Mouse (Mus musculus) cerebral cortex, adult 2 months (tissue): ENCODE measurements around the gene Melk.

ENCODE experiments used
- WGBS: fragments of 180-500 bp; shearing (Covaris S2); methylation state at CpG from one replicate; pipeline ENCODE4 v1.1.7; 2018; 5-methylcytosine and 5-hydroxymethylcytosine counted together

Melk gene

GRCm38 (mm10) chr4:44300781-44301750, at the start of gene Melk:
Gene Melk (plus strand): TSS chr4:44300876.
- WGBS = 3% methylated on average over 41 of the region's 41 CpGs

DNA sequence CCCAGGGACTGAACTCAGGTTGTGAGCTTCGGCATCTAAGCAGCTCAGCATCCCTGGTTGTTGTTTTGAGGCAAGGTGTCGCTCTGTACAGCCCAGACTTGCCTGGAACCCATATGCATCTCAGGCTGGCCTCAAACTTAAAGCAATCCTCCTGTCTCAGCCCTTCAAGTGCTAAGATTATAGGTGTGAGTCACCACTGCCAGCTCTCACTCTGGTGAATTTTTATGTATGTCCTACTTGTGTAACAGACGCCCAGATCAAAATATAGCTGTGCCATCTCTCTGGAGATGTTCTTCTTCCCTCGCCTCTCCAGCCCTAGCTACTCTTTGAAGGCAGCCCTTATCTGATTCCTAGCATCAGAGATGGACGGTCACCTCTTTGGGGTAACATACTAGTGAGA, 49.2 kb upstream of the Melk start:
- 64% methylated on average over 5 of the region's 5 CpGs for WGBS

GRCm38 (mm10) chr4:44251966-44252916, 48.4 kb upstream of the Melk start:
- 13% methylated on average over 13 of the region's 13 CpGs for WGBS

GRCm38 (mm10) chr4:44253191-44253590, 47.5 kb upstream of the Melk start:
- WGBS = 18% methylated on average over 6 of the region's 6 CpGs

DNA sequence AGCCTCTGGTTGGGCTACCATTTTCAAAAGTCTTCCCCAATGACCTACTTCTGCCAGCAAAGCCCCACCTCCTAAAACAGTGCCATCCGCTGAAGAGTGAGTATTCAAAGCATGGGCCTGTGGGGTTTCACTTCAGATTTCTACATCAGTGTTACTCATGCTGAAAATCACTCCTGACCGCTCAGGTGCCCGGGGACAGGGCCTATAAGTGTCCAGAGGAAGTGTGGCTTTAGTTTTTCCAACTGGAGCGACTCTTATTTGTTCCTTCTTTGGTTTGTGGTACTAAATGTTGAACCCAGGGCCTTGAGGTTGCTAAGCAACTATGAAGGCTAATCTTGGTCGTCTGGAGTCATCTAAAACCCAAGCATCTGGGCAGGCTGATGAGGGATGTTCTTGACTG, 46.1 kb upstream of the Melk start:
- WGBS = 75% methylated on average over 5 of the region's 5 CpGs

DNA sequence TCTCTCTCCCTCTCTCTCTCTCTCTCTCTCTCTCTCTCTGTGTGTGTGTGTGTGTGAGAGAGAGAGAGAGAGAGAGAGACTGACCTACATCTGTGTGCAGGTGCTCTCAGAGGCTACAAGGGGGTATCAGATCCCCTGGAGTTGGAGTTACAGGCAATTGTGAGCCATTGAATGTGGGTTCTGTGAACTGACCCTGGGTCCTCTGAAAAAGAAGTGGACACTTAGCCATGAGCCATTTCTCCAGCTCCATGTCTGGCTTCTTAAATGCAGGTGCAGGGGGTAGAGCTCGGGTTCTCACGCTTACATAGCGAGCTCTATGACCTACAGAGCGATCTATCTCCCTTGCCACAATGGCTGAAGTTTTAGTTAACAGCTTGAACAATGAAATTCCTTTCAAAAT, 41.5 kb upstream of the Melk start:
- 93% methylated on average over 4 of the region's 4 CpGs for WGBS

DNA sequence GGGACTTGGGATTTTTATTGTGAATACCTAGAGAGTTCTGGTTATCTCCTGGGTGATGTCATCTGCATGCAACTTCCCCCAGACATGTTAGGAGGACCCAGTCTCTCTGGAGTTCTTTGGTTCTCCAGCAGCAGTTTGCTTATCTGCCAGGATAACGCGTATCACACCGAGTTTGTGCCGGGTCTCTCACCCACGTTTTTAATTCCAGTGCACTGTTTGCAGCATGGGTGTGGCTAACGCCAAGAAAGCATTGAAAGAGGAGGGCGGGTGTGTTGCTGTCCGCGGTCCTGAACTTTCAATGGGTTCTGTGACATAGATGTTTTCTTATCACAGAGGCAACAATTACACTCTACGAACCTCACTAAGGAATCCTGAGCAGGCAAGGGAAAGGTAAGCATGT, 40.4 kb upstream of the Melk start:
- 34% methylated on average over 10 of the region's 10 CpGs for WGBS

DNA sequence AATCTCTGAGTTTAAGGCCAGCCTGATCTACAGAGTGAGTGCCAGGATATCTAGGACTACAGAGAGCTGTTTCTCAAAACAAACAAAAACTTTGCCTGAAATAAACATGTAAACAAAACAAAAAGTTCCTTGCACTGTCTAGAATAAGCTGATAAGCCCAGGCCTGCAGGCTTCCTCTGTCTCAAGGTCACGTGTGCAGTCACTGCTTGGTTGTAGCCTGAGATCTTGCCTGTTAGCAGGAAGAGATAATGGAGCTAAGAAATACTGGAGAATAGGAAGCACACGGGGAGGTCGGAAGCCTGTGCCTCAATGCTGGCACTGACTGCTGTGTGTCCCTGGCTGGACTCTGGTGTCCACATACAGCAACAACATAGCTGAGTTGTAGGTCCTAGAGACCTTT, 35.2 kb upstream of the Melk start:
- WGBS = 86% methylated on average over 3 of the region's 3 CpGs

GRCm38 (mm10) chr4:44267437-44267836, 33.2 kb upstream of the Melk start:
- 70% methylated on average over 6 of the region's 6 CpGs for WGBS

DNA sequence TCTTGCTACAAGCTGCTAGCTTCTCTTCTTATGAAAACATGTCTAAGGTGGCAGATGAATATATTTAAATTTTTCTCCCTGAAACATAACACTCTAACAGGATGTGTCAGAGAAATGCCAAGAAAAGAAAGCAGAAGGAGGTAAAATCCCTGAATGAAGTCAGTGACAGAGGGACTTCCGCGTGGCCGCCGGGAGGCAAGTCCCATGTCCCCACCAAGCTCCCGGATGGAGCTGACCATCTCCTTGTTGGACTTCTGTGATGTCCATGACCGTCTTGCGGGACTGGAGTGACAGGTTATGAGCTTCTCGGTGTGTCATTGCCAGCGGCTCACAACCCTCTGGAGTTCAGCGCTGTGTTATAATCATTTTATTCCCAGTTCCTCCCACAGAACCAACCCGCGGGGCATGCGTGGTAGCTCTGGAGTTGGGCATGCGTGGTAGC, 31.3 kb upstream of the Melk start:
- whole genome bisulfite sequencing = 59% methylated on average over 14 of the region's 14 CpGs

DNA sequence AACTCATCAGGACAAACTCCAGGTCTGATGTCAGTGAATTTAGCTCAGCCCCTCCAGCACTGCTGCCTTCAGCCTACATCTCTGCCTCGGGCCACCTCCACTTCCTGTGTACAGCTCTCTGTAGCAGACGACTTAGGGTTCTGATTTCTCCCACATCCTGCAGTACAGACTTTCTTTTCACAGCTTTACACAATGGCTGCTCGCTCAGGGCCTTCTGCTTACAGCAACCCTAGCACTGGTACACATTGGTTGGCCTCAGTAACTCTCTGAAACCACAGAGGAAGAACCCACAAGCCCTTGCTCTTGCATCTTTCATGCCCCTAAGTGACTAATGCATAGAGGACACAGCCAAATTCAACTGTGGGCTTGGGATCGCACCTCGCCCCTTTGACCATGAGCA, 29.5 kb upstream of the Melk start:
- WGBS = 55% methylated on average over 5 of the region's 5 CpGs

DNA sequence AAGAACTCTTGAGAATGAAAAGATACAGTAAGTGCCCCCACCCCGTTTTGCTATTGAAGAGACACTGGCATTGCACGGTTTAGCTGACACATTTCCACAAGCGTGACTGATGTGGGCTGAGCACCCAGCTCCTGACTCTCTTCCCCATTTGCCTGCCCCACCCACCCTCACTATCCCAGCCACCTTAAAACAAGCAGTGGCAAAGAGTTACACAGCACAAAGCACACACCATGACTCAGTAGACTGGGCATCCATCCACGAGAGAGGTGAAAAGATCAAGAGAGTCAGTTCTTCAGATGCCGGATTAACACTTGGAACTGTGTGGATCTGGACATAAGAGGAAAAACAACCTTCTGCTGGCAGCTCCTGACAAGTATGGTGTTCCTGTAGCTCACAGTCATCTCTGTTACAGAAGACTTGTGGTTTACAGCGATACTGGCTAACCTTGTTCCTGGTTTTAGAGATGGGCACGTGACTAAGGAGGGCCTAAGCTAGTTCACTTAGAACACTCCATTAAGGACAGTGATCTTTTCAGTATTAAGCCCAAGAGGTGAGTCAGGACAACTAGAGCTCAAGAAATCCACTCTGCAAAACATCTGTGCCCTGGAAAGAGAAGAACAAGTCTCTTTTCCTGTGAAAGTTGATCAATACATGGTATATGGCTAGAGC, 18.9 kb upstream of the Melk start:
- 67% methylated on average over 7 of the region's 7 CpGs for WGBS

GRCm38 (mm10) chr4:44292534-44292933, 8.1 kb upstream of the Melk start:
- WGBS = 9% methylated on average over 7 of the region's 7 CpGs

DNA sequence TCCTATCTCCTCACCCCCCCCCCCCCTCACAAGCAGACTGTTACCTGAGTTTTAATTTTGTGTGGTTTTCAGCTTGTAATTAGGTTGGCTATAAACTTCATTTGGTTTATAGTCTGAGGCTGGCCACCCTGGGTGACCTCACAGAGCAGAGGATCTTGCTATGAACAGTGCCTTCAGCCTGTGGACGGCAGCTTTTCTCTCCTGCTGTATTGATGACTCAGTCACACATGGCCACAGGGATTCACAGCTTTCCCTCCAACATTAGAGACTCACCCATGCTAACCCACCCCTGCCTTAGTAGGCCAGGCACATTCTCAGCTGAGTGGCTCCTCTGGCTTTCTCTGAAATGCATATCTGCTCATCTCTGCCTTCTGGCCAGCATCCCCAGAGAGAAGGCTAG, 4.8 kb upstream of the Melk start:
- 48% methylated on average over 1 of the region's 1 CpGs for WGBS

DNA sequence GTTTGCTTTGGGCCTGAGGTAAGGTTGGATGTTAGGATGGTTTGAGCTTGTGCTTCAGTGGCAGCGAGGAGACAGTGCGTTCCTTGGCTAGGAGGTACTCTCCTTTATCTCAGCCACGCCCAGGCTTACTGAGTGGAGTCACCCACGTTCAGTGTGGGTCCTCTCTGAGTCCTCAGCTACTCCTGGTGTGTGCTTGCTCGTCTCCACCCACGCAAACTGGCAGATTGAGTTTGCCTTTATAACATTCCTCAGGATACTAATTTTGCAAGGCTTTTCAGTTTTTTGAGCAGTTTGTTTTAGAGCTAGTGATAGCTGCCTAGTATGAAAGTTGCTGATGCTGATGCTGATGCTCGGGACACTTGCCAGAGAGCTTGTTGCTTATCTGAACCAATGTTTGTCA, 5.9 kb downstream of the Melk start:
- WGBS = 63% methylated on average over 7 of the region's 7 CpGs

- whole genome bisulfite sequencing = 68% methylated on average over 4 of the region's 4 CpGs
Measured at GRCm38 (mm10) chr4:44310429-44310828, 9.8 kb downstream of the Melk start.

GRCm38 (mm10) chr4:44310911-44311310, 10.2 kb downstream of the Melk start:
- 59% methylated on average over 4 of the region's 4 CpGs for WGBS

- 89% methylated on average over 12 of the region's 12 CpGs for WGBS
Measured at GRCm38 (mm10) chr4:44316270-44316809, 15.7 kb downstream of the Melk start.

DNA sequence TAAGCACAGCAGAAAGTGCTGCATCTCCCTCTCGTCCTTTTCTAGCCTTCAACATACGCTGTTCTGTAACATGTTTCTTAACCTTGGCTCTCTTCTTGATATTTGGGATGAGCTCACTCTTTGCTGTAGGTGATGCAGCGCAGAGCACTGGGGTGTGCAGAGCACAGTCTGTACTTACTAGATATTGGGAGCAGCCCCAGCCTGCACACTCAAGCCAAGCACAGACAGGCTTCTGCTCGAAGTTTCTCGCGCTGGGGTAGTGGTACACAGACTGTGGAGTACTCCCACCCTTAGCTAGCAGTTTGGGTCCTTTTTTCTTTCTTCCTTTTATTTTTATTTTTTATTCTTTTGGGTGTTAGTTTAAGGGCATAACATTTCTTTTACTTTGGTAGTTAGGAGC, 19.8 kb downstream of the Melk start:
- 69% methylated on average over 6 of the region's 6 CpGs for WGBS

GRCm38 (mm10) chr4:44322124-44322523, 21.4 kb downstream of the Melk start:
- WGBS = 64% methylated on average over 7 of the region's 7 CpGs

DNA sequence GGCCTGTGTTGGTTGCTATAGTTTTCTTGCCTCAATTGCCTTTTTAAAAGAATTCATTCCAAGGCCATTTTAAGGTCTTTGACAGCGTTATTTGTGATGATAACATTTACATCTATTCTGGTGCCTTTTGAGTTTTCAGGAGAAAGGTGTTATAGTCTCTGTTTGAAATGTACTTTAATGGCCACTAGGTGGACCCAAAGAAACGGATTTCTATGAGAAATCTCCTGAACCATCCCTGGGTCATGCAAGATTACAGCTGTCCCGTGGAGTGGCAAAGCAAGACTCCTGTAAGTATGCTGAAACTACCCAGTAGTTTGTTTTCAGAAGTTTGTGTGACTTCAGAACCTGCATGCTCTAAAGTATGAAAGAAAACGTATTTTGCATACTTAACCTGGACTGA, 24.8 kb downstream of the Melk start:
- WGBS = 42% methylated on average over 4 of the region's 4 CpGs

GRCm38 (mm10) chr4:44326721-44327120, 26.0 kb downstream of the Melk start:
- 95% methylated on average over 3 of the region's 3 CpGs for WGBS
